Mouse (Mus musculus) hindbrain, embryonic 13.5 days (tissue): ENCODE results near the gene Epc2. TPM values are rescaled to one million over a fixed set of nuclear protein-coding genes. Genes with fewer than 3 reads are reported as not detected.
A peak's percentile ranks its signal among the peaks of the same experiment; 100 is the strongest.

Experiments used
- ATAC-seq: fragments of 200-750 bp; cut with Nextera tagmentation; 2 replicates; pipeline ENCODE4 v1.8.0; 2017; ENCODE audit warnings: moderate TSS enrichment; ENCODE audit not compliant: low FRiP score
- H3K27ac ChIP-seq: fragments of 300-500 bp; sonication (generic); 2 replicates; pipeline ENCODE4 v1.5.1; 2015; ENCODE audit warnings: inconsistent platforms, mild to moderate bottlenecking, moderate library complexity
- H3K27me3 ChIP-seq: fragments of 300-500 bp; sonication (generic); 2 replicates; pipeline ENCODE4 v1.6.1; 2015; ENCODE audit warnings: mild to moderate bottlenecking, inconsistent platforms
- H3K36me3 ChIP-seq: fragments of 300-500 bp; sonication (generic); 2 replicates; pipeline ENCODE4 v1.6.1; 2015; ENCODE audit warnings: mild to moderate bottlenecking, inconsistent platforms
- H3K4me1 ChIP-seq: fragments of 300-500 bp; sonication (generic); replicated peaks from 2 replicates; pipeline ENCODE4 v1.6.1; 2015; ENCODE audit warnings: inconsistent platforms
- H3K4me2 ChIP-seq: fragments of 300-500 bp; sonication (generic); 2 replicates; pipeline ENCODE4 v1.6.1; 2015; ENCODE audit warnings: inconsistent platforms, mild to moderate bottlenecking, moderate library complexity
- H3K4me3 ChIP-seq: fragments of 300-500 bp; sonication (generic); 2 replicates; pipeline ENCODE4 v1.5.1; 2015; ENCODE audit warnings: mild to moderate bottlenecking, inconsistent platforms
- H3K9ac ChIP-seq: fragments of 300-500 bp; sonication (generic); 2 replicates; pipeline ENCODE4 v1.6.1; 2015; ENCODE audit warnings: mild to moderate bottlenecking, inconsistent platforms
- H3K9me3 ChIP-seq: fragments of 300-500 bp; sonication (generic); 2 replicates; pipeline ENCODE4 v1.6.1; 2016; ENCODE audit warnings: inconsistent platforms
- WGBS: fragments of 180-500 bp; shearing (Covaris S2); methylation state at CpG from one replicate; pipeline ENCODE4 v1.1.7; 2015; 5-methylcytosine and 5-hydroxymethylcytosine counted together
- polyA plus RNA-seq: library from polyadenylated mRNA; unstranded; fragments of >200 nt; fragmentation: Nextera tagmentation; extraction: Ambion mirVana; gene quantifications from 2 replicates; pipeline ENCODE4 v1.2.1, GENCODE M21; 2015

Epc2 gene
- polyA plus RNA-seq, 1 experiment from 2014 or later, result 12.6 TPM

- no peak for ATAC-seq
- no peaks in the 10 kb centered on the region for H3K36me3 ChIP-seq
- H3K9ac ChIP-seq, result no peak overlapping the region
- no peak overlapping the region for H3K27ac ChIP-seq
- H3K27me3 ChIP-seq, result no peaks in the 10 kb centered on the region
- 89% methylated on average over 3 of the region's 3 CpGs for WGBS
- H3K9me3 ChIP-seq, result no peaks in the 10 kb centered on the region
- H3K4me2 ChIP-seq, result no peak overlapping the region
- H3K4me3 ChIP-seq, result no peak overlapping the region
- H3K4me1 ChIP-seq, result no peaks in the 10 kb centered on the region
Measured at GRCm38 (mm10) chr2:49580585-49580984, 129.3 kb downstream of the Epc2 start.

GRCm38 (mm10) chr2:49582546-49582945 is 131.3 kb downstream of the Epc2 start:
- no peaks in the 10 kb centered on the region for H3K4me1 ChIP-seq
- no peak overlapping the region for H3K4me2 ChIP-seq
- H3K27me3 ChIP-seq, result no peaks in the 10 kb centered on the region
- no peak overlapping the region for H3K27ac ChIP-seq
- no peak overlapping the region for H3K9ac ChIP-seq
- no peaks in the 10 kb centered on the region for H3K36me3 ChIP-seq
- WGBS, result 81% methylated on average over 5 of the region's 5 CpGs
- no peaks in the 10 kb centered on the region for H3K9me3 ChIP-seq
- H3K4me3 ChIP-seq, result no peak overlapping the region
- no peak for ATAC-seq

GRCm38 (mm10) chr2:49583311-49583710 is 132.0 kb downstream of the Epc2 start:
- Histone ChIP-seq H3K9ac (no peak overlapping the region), H3K36me3 (no peaks in the 10 kb centered on the region), H3K27me3 (no peaks in the 10 kb centered on the region), H3K4me1 (no peaks in the 10 kb centered on the region), H3K4me2 (no peak overlapping the region), H3K27ac (no peak overlapping the region), H3K9me3 (no peaks in the 10 kb centered on the region), H3K4me3 (no peak overlapping the region)
- no peak for ATAC-seq
- WGBS, result 91% methylated on average over 2 of the region's 2 CpGs

GRCm38 (mm10) chr2:49590450-49590849 is 139.2 kb downstream of the Epc2 start:
- H3K4me1 ChIP-seq, result no peaks in the 10 kb centered on the region
- H3K9ac ChIP-seq, result no peak overlapping the region
- no peak for ATAC-seq
- no peaks in the 10 kb centered on the region for H3K36me3 ChIP-seq
- 81% methylated on average over 5 of the region's 5 CpGs for WGBS
- H3K4me3 ChIP-seq, result no peak overlapping the region
- no peaks in the 10 kb centered on the region for H3K9me3 ChIP-seq
- no peak overlapping the region for H3K27ac ChIP-seq
- no peak overlapping the region for H3K4me2 ChIP-seq
- no peaks in the 10 kb centered on the region for H3K27me3 ChIP-seq

GRCm38 (mm10) chr2:49592926-49593325 is 141.6 kb downstream of the Epc2 start:
- no peak for ATAC-seq

GRCm38 (mm10) chr2:49594886-49595285 is 143.6 kb downstream of the Epc2 start:
- Histone ChIP-seq H3K9me3 (no peaks in the 10 kb centered on the region), H3K27me3 (no peaks in the 10 kb centered on the region), H3K9ac (no peak overlapping the region), H3K4me2 (no peak overlapping the region), H3K4me1 (peaks cover 6% of the 10 kb centered on the region; the same call in 1 of the 2 replicates), H3K4me3 (no peak overlapping the region), H3K36me3 (no peaks in the 10 kb centered on the region), H3K27ac (no peak overlapping the region)
- 90% methylated on average over 7 of the region's 7 CpGs for WGBS
- ATAC-seq, result no peak

More at GRCm38 (mm10) chr2:49592926-49593325, 141.6 kb downstream of the Epc2 start:
- H3K4me2 ChIP-seq, result no peak overlapping the region
- no peaks in the 10 kb centered on the region for H3K36me3 ChIP-seq
- H3K9me3 ChIP-seq, result no peaks in the 10 kb centered on the region
- H3K27me3 ChIP-seq, result no peaks in the 10 kb centered on the region
- H3K4me1 ChIP-seq, result no peaks in the 10 kb centered on the region
- no peak overlapping the region for H3K27ac ChIP-seq
- no peak overlapping the region for H3K4me3 ChIP-seq
- H3K9ac ChIP-seq, result no peak overlapping the region

- H3K27ac ChIP-seq, result no peak overlapping the region
- H3K4me1 ChIP-seq, result peaks cover 13% of the 10 kb centered on the region
- H3K4me3 ChIP-seq, result no peak overlapping the region
- no peak overlapping the region for H3K9ac ChIP-seq
- H3K4me2 ChIP-seq, result no peak overlapping the region
- no peak for ATAC-seq
- no peaks in the 10 kb centered on the region for H3K36me3 ChIP-seq
- no peaks in the 10 kb centered on the region for H3K9me3 ChIP-seq
- H3K27me3 ChIP-seq, result no peaks in the 10 kb centered on the region
- 88% methylated on average over 3 of the region's 3 CpGs for WGBS
Measured at GRCm38 (mm10) chr2:49596318-49596717, 145.0 kb downstream of the Epc2 start.

- no peaks in the 10 kb centered on the region for H3K27me3 ChIP-seq
- H3K9ac ChIP-seq, result no peak overlapping the region
- H3K27ac ChIP-seq, result peak overlapping the region; percentile 48
- no peak overlapping the region for H3K4me2 ChIP-seq
- WGBS, result 39% methylated on average over 7 of the region's 7 CpGs
- no peaks in the 10 kb centered on the region for H3K36me3 ChIP-seq
- H3K4me3 ChIP-seq, result no peak overlapping the region
- H3K4me1 ChIP-seq, result peaks cover 16% of the 10 kb centered on the region
- H3K9me3 ChIP-seq, result no peaks in the 10 kb centered on the region
- peak; percentile 67 for ATAC-seq
Measured at GRCm38 (mm10) chr2:49600021-49600681, 148.9 kb downstream of the Epc2 start.

Other genes with a start within 250 kb of the Epc2 start
- 178 and 186 TPM in 2 replicates for gene Kif5c, start 167.8 kb downstream of the Epc2 start, polyA plus RNA-seq